Mouse (Mus musculus): Measurements from ENCODE around the gene Kcnj5.

The Kcnj5 gene

GRCm38 (mm10) chr9:32344051-32344450 is at the start of gene Kcnj5:
TSS of gene Kcnj5 (minus strand) at chr9:32344350.
- no peak for DNase-seq (ENCODE audit: low spot score)

DNA sequence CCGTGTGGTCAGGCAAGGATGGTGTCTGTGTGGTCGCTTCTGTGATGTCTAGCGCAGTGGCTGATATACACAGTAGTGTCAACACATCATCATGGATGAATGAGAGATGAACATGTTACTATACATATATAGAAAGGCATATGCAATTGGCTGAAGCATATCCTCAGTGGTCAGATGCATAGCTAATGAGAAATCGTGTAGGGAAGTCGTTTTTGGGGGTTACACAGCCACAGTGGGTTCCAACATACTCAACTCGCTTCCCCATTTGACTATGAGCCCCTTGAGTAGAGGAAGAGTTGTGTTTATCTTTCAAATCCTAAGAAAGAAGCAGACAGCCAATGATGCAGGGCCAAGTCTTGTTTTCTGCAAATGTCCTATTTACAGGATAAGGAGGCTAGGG is 48.6 kb upstream of the Kcnj5 start:
- no peak for DNase-seq (ENCODE audit: low spot score)

DNA sequence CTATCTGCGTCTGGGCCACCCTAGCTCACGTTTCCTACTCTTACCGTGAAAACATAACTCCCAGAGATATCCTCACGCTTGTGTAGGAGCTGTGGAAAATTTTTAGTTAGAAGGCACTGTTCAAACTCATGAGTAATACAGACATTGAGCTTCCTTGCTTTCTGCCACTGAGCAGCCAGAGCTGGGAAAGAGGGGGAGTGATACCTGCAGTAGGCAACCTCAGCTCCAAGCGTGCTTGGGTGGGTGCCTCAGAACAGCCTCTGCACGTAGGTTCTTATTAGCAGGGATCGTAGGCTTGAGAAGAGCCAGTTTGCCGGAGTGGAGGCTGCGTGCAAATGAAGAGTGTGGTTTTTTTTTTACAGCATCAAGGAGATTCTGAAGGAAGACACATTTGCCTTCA is 47.6 kb upstream of the Kcnj5 start:
- DNase-seq (ENCODE audit: low spot score), result no peak

- no peak for DNase-seq (ENCODE audit: low spot score)
Observed at GRCm38 (mm10) chr9:32391092-32391491, 46.9 kb upstream of the Kcnj5 start.

GRCm38 (mm10) chr9:32388120-32388519 is 44.0 kb upstream of the Kcnj5 start:
- DNase-seq (ENCODE audit: low spot score), result no peak

DNA sequence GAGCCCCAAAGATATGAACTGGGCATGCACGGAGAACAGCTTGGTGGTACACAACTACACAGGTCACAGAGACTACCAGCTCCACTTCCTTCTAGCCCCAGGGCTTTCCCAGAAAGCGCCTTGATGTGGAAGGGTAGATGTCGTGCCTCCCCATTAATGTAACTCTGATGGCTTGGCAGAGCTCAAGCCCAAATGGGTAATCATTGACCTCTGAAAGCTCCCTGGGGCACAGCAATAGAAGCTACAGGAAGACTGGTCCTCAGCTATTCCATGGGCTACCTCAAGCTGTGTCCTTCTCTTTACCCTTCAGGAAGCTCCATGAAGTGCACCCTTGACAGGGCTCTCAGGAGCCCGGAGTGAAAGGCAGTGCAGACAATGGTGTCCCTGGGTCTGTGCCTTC is 40.8 kb upstream of the Kcnj5 start:
- no peak for DNase-seq (ENCODE audit: low spot score)

- DNase-seq (ENCODE audit: low spot score), result no peak
Observed at GRCm38 (mm10) chr9:32376863-32377590, 32.9 kb upstream of the Kcnj5 start.

DNA sequence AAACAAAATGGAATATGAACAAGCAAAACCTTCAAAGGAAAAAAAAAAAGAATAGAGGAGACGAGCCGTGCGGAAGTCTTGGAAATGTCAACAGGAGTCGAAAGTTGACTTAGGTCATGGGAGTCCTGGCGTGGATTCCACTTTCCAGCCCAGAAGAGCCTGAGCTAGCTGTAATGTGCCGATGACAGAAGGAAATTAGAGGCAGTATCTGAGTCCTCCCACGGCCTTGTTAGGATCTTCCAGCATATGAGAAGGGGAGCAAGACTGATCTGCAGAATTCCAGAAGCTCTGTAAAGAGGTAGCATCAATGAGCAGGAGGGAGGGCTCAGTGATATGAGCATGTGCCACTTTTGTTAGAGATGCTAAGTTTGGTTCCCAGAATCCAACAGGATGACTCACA is 31.9 kb upstream of the Kcnj5 start:
- no peak for DNase-seq (ENCODE audit: low spot score)

DNA sequence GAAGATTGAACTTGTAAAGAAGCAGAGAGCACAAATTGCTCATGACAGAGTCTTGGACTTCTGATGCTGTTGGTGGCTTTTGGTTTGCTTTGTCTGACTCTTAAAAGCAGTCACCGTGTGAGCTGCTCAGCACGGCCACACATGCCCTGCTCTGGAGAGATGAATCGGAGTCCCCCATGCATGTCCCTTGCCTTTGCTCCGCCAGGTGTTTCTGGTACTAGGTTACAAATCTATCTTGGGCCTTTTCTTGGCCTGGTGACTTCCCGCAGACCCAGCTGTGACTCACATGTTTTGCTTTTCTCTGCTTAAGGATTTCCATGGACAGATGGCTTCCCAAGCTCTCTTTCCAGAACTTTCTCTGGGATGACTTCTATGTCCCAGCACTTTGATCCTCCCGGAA is 29.5 kb upstream of the Kcnj5 start:
- no peak for DNase-seq (ENCODE audit: low spot score)

DNA sequence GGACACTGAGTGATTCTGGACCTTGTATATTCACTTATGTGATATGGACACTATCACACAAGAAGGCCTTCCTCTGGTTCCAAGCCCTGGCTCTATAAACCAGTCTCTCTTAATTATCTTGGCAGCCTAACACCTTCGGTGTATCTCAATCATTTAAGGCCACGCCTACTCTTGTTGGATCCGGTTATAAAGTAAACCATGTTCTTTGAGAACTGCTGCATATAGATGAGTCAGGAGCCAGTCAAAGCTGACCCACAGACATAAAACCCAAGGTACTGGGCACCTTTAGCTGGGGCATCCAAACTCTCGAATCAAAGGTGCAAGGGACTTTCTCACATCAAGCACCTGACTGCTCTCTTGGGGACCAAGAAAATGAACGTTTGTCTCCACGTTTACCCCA is 28.1 kb upstream of the Kcnj5 start, which contains the start of gene Kcnj1:
Gene Kcnj1 (plus strand): TSS at position 292 of the 400 bp plus-strand sequence.
- no peak for DNase-seq (ENCODE audit: low spot score)

- no peak for DNase-seq (ENCODE audit: low spot score)
Observed at GRCm38 (mm10) chr9:32369388-32369787, 25.2 kb upstream of the Kcnj5 start.

DNA sequence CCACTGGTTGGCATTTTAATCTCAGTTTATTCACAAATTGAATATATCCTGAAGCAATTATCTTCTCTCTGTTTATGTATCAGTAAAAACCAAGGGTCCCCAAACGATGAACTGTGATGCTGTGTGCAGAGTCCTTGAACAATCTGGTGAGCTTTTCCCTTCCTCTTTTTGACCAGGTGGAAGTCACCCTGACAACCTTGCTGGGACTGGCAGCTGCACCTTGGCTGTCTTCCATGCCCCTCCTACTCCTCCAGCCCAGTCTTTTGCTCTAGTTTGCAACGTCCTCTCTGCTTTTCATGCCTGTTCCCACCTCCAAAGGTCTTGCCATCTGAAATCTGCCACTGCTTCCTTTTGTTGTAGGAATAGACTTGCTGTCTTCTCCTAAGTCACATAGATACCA is 24.7 kb upstream of the Kcnj5 start:
- no peak for DNase-seq (ENCODE audit: low spot score)

GRCm38 (mm10) chr9:32360770-32361169 is 16.6 kb upstream of the Kcnj5 start:
- DNase-seq (ENCODE audit: low spot score), result no peak

GRCm38 (mm10) chr9:32350332-32350731 is 6.2 kb upstream of the Kcnj5 start:
- DNase-seq (ENCODE audit: low spot score), result peak; percentile 88

DNA sequence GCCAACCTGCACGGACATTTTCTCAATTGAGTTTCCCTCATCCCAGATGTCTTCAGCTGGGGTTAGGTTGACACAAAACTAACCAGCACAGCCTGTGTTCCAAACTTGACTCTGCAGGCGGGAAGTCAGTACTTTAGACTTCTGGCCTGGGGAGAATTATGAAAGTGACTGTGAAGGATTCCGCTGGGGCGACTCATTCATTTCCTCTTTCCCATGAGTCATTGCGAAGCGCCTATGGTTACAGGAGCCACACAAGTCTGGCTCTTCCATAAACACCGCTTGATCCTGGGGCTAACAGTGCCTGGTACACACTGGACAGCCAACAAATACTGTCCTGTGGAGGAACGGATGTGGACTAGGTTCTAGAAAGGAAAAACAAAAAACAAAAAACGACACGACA is 5.2 kb upstream of the Kcnj5 start:
- DNase-seq (ENCODE audit: low spot score), result no peak

DNA sequence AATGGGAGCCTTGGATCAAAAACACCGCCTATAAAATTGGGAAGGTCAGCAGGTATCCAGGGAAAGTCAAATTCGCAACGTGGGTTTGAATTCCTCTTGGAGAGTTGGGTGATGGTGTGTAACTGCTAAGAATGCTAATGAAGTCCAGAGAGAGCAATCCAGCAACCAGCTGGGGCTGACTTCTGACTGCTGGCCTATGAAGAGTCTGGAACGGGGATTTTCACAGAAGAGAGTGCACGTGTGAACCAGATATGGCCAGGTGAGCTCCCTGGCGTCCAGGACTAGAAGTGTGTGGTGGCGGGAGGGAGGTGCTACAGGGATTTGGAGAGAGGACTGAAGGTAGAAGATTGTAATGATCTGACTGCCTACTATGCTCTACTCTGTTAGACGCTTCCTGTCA is 3.9 kb upstream of the Kcnj5 start:
- no peak for DNase-seq (ENCODE audit: low spot score)

- DNase-seq (ENCODE audit: low spot score), result no peak
Observed at GRCm38 (mm10) chr9:32344489-32344888, 339 bp upstream of the Kcnj5 start.

GRCm38 (mm10) chr9:32342929-32343328 is 1.2 kb downstream of the Kcnj5 start:
- no peak for DNase-seq (ENCODE audit: low spot score)

- DNase-seq (ENCODE audit: low spot score), result no peak
Observed at GRCm38 (mm10) chr9:32340831-32341230, 3.3 kb downstream of the Kcnj5 start.

GRCm38 (mm10) chr9:32335389-32336150 is 8.6 kb downstream of the Kcnj5 start:
- DNase-seq (ENCODE audit: low spot score), result no peak

GRCm38 (mm10) chr9:32331162-32331561 is 13.0 kb downstream of the Kcnj5 start:
- DNase-seq (ENCODE audit: low spot score), result no peak

- no peak for DNase-seq (ENCODE audit: low spot score)
Observed at GRCm38 (mm10) chr9:32328777-32329176, 15.4 kb downstream of the Kcnj5 start.

- no peak for DNase-seq (ENCODE audit: low spot score)
Observed at GRCm38 (mm10) chr9:32323610-32324009, 20.5 kb downstream of the Kcnj5 start.

GRCm38 (mm10) chr9:32320167-32320566 is 24.0 kb downstream of the Kcnj5 start:
- DNase-seq (ENCODE audit: low spot score), result no peak
